Comparison of ENCODE assay signal across 8 mouse cellular contexts in genomic region chr15:102295633-102296367, GRCm38 (mm10). TPM values are rescaled to one million over a fixed set of nuclear protein-coding genes. Genes with fewer than 3 reads are reported as not detected.
A peak's percentile ranks its signal among the peaks of the same experiment; 100 is the strongest.
DNase-seq lines count a peak whose midpoint lies in the region; ATAC-seq and TF ChIP-seq lines count a peak whose summit lies in the region.

Gene Espl1 (plus strand): TSS chr15:102296266.

- H3K4me1 ChIP-seq in CH12.LX (ENCODE audit: control insufficient read depth in 1 of 2, insufficient read depth in 2 of 2), result peaks cover 0 to 24% of the 10 kb centered on the region in 2 experiments; a peak in 2 of 4 replicates
- H3K4me1 ChIP-seq in forebrain, embryonic 12.5 days, result peaks cover 12% of the 10 kb centered on the region
- peaks cover 10% of the 10 kb centered on the region for H3K4me1 ChIP-seq in liver, postnatal 0 days (ENCODE audit: insufficient read depth)
- peaks cover 8% of the 10 kb centered on the region for H3K4me1 ChIP-seq in neural tube, embryonic 14.5 days (ENCODE audit: control insufficient read depth, insufficient read depth, low read length)

- peaks cover 15% of the 10 kb centered on the region for H3K79me2 ChIP-seq in CH12.LX (replicated peaks; ENCODE audit: control insufficient read depth, extremely low read depth, insufficient read depth, poor library complexity, severe bottlenecking)

- TF ChIP-seq POLR2A in CH12.LX (IDR thresholded peaks at IDR 0.05; ENCODE audit: low read depth, low read length), result peak; percentile 97

- TF ChIP-seq RAD21 in CH12.LX (IDR thresholded peaks at IDR 0.05; ENCODE audit: low read depth, low read length), result no peak

- no peaks in the 10 kb centered on the region for H3K27me3 ChIP-seq in CH12.LX (replicated peaks)
- no peaks in the 10 kb centered on the region for H3K27me3 ChIP-seq in forebrain, embryonic 12.5 days
- no peaks in the 10 kb centered on the region for H3K27me3 ChIP-seq in liver, postnatal 0 days (ENCODE audit: insufficient read depth, low read length)
- H3K27me3 ChIP-seq in neural tube, embryonic 14.5 days (ENCODE audit: control insufficient read depth, insufficient read depth, low read length), result no peaks in the 10 kb centered on the region

- WGBS in forebrain, embryonic 12.5 days, result 7% methylated on average over 25 of the region's 25 CpGs
- 4% methylated on average over 25 of the region's 25 CpGs for WGBS in large intestine, adult 2 months
- WGBS in liver, postnatal 0 days (ENCODE audit: insufficient replicate concordance), result 6% methylated on average over 25 of the region's 25 CpGs
- 6% methylated on average over 25 of the region's 25 CpGs for WGBS in neural tube, embryonic 14.5 days

- intact Hi-C loops in heart, postnatal 10 days (cut with DNase I), result no loop called here

- peaks cover 19 to 30% of the 10 kb centered on the region in 2 experiments for H3K36me3 ChIP-seq in CH12.LX (replicated peaks in 1 of 2; ENCODE audit: control insufficient read depth in 1 of 2, insufficient read depth in 1 of 2, low read length in 1 of 2)
- peaks cover 29% of the 10 kb centered on the region for H3K36me3 ChIP-seq in forebrain, embryonic 12.5 days (replicated peaks)
- H3K36me3 ChIP-seq in liver, postnatal 0 days (replicated peaks; ENCODE audit: insufficient read depth, low read length), result peaks cover 20% of the 10 kb centered on the region
- H3K36me3 ChIP-seq in neural tube, embryonic 14.5 days (ENCODE audit: control insufficient read depth, insufficient read depth, low read length), result no peaks in the 10 kb centered on the region

- in situ Hi-C loops in CH12.LX (cut with MboI; ENCODE audit: low pct_ligation_motif_present, low pct_unique_long_range_greater_than_20kb, low sequenced_read_pairs), result no loop called here

- ATAC-seq in forebrain, embryonic 12.5 days (ENCODE audit: low FRiP score), result peak; percentile 99
- peak; percentile 99 for ATAC-seq in liver, postnatal 0 days
- peak; percentile 98 for ATAC-seq in neural tube, embryonic 14.5 days (ENCODE audit: low read depth)

- H3K9ac ChIP-seq in CH12.LX (ENCODE audit: insufficient read depth, low read depth), result peak within 1 kb of the TSS; percentile 68
- H3K9ac ChIP-seq in forebrain, embryonic 12.5 days, result peak within 1 kb of the TSS; percentile 63
- H3K9ac ChIP-seq in liver, postnatal 0 days (replicated peaks), result peak within 1 kb of the TSS; percentile 79
- H3K9ac ChIP-seq in neural tube, embryonic 14.5 days (replicated peaks; ENCODE audit: low read depth, low read length), result peak within 1 kb of the TSS; percentile 16

- no peaks in the 10 kb centered on the region for H3K9me3 ChIP-seq in CH12.LX (replicated peaks; ENCODE audit: low read length)
- no peaks in the 10 kb centered on the region for H3K9me3 ChIP-seq in forebrain, embryonic 12.5 days
- H3K9me3 ChIP-seq in liver, postnatal 0 days (ENCODE audit: low read length), result no peaks in the 10 kb centered on the region
- no peaks in the 10 kb centered on the region for H3K9me3 ChIP-seq in neural tube, embryonic 14.5 days (ENCODE audit: control insufficient read depth, low read length)

- dilution Hi-C loops in CH12.LX (cut with MboI; ENCODE audit: extremely low pct_ligation_motif_present, extremely low pct_unique_long_range_greater_than_20kb, low sequenced_read_pairs), result no loop called here

- TF ChIP-seq EP300 in CH12.LX (IDR thresholded peaks at IDR 0.05; ENCODE audit: low read length), result no peak
- no peak for TF ChIP-seq EP300 in liver, postnatal 0 days (IDR thresholded peaks at IDR 0.05; ENCODE audit: low read depth)

- DNase-seq in CH12.LX (ENCODE audit: extremely low read depth), result peak; percentile 99
- DNase-seq in c-Kit-positive CD71-positive TER-119-negative erythroid progenitor cells, embryonic 14.5 days (ENCODE audit: low read depth), result peak; percentile 95
- peak; percentile 96 to 97 for DNase-seq in heart, postnatal 10 days
- DNase-seq in large intestine, adult 2 months (ENCODE audit: low read depth, low spot score), result peak; percentile 83
- DNase-seq in liver, postnatal 0 days, result peak; percentile 97
- peak; percentile 96 for DNase-seq in testis, postnatal 10 days (ENCODE audit: low spot score)

- peak within 1 kb of the TSS; percentile 63 to 97 (median 73) for H3K4me3 ChIP-seq in CH12.LX (replicated peaks in 1 of 3; ENCODE audit: low read depth in 2 of 3, low read length in 2 of 3, poor library complexity in 1 of 3)
- H3K4me3 ChIP-seq in forebrain, embryonic 12.5 days (replicated peaks), result peak within 1 kb of the TSS; percentile 68
- peak within 1 kb of the TSS; percentile 91 for H3K4me3 ChIP-seq in liver, postnatal 0 days (ENCODE audit: low read depth, low read length)
- H3K4me3 ChIP-seq in neural tube, embryonic 14.5 days (ENCODE audit: low read depth, low read length), result peak within 1 kb of the TSS; percentile 45

- no peak within 1 kb of the TSS for H3K27ac ChIP-seq in CH12.LX (ENCODE audit: insufficient read depth, low read depth)
- H3K27ac ChIP-seq in forebrain, embryonic 12.5 days, result 0 out of 2 replicates have a peak within 1 kb of the TSS, but pooled peaks have one; percentile 31
- H3K27ac ChIP-seq in liver, postnatal 0 days (ENCODE audit: low read depth), result peak within 1 kb of the TSS; percentile 37
- peak within 1 kb of the TSS; percentile 18 for H3K27ac ChIP-seq in neural tube, embryonic 14.5 days (ENCODE audit: low read depth, low read length)

- TF ChIP-seq CTCF in CH12.LX (conservative IDR thresholded peaks at IDR 0.05 in 1 of 2, IDR thresholded peaks at IDR 0.05 in 1 of 2; ENCODE audit: low read depth in 2 of 2, low read length in 2 of 2), result no peak
- TF ChIP-seq CTCF in liver, postnatal 0 days (IDR thresholded peaks at IDR 0.05; ENCODE audit: low read depth), result no peak

- peak within 1 kb of the TSS; percentile 70 for H3K4me2 ChIP-seq in CH12.LX (ENCODE audit: insufficient read depth, low read depth, poor library complexity, severe bottlenecking)
- H3K4me2 ChIP-seq in forebrain, embryonic 12.5 days, result peak within 1 kb of the TSS; percentile 93
- peak within 1 kb of the TSS; percentile 99 for H3K4me2 ChIP-seq in liver, postnatal 0 days (ENCODE audit: low read depth, low read length)
- peak within 1 kb of the TSS; percentile 92 for H3K4me2 ChIP-seq in neural tube, embryonic 14.5 days (ENCODE audit: low read depth, low read length)

TF ChIP-seq in CH12.LX, 34 proteins besides CTCF, POLR2A, EP300 and RAD21 (continues in another document):
- TF ChIP-seq MAZ (IDR thresholded peaks at IDR 0.05; ENCODE audit: low read depth, low read length), result peak; percentile 51; the same call in 1 of the 2 replicates
- TF ChIP-seq BHLHE40 (IDR thresholded peaks at IDR 0.05; ENCODE audit: low read depth, low read length), result peak; percentile 83
- peak; percentile 97 for TF ChIP-seq USF2 (conservative IDR thresholded peaks at IDR 0.05; ENCODE audit: low read depth, low read length)
- TF ChIP-seq IRF4 (IDR thresholded peaks at IDR 0.05; ENCODE audit: low read depth, low read length), result peak; percentile 60; the same call in 1 of the 2 replicates
- TF ChIP-seq RCOR1 (conservative IDR thresholded peaks at IDR 0.05; ENCODE audit: low read depth, low read length), result no peak
- peak; percentile 84 for TF ChIP-seq NELFE (IDR thresholded peaks at IDR 0.05; ENCODE audit: low read depth, low read length)
- TF ChIP-seq E2F4 (IDR thresholded peaks at IDR 0.05; ENCODE audit: insufficient replicate concordance, low read depth, low read length), result peak; percentile 98
- TF ChIP-seq ETS1 (conservative IDR thresholded peaks at IDR 0.05; ENCODE audit: low read depth, low read length), result no peak
- TF ChIP-seq PAX5 (IDR thresholded peaks at IDR 0.05; ENCODE audit: low read length), result no peak
- no peak for TF ChIP-seq JUND (conservative IDR thresholded peaks at IDR 0.05; ENCODE audit: low read depth, low read length)
- no peak for TF ChIP-seq SMC3 (IDR thresholded peaks at IDR 0.05; ENCODE audit: low read depth, low read length)
- TF ChIP-seq NRF1 (IDR thresholded peaks at IDR 0.05; ENCODE audit: low read depth, low read length), result peak; percentile 29; the same call in 1 of the 2 replicates
- TF ChIP-seq ZMIZ1 (IDR thresholded peaks at IDR 0.05; ENCODE audit: low read depth, low read length), result peak; percentile 93
- TF ChIP-seq MEF2A (IDR thresholded peaks at IDR 0.05; ENCODE audit: borderline replicate concordance, low read depth, low read length), result no peak
- TF ChIP-seq MAX (IDR thresholded peaks at IDR 0.05; ENCODE audit: low read length), result peak; percentile 99
- TF ChIP-seq ELF1 (IDR thresholded peaks at IDR 0.05; ENCODE audit: low read depth, low read length), result peak; percentile 86
- TF ChIP-seq ZC3H11A (IDR thresholded peaks at IDR 0.05; ENCODE audit: low read depth, low read length), result no peak
- peak; percentile 91 for TF ChIP-seq TBP (conservative IDR thresholded peaks at IDR 0.05; ENCODE audit: low read depth, low read length)
- peak; percentile 67; the same call in 1 of the 2 replicates for TF ChIP-seq TCF12 (IDR thresholded peaks at IDR 0.05; ENCODE audit: low read depth, low read length)
- TF ChIP-seq USF1 (IDR thresholded peaks at IDR 0.05; ENCODE audit: low read depth, low read length), result peak; percentile 97
- TF ChIP-seq JUN (IDR thresholded peaks at IDR 0.05; ENCODE audit: insufficient read depth, low read depth, low read length), result no peak
- no peak for TF ChIP-seq ZKSCAN1 (IDR thresholded peaks at IDR 0.05; ENCODE audit: borderline replicate concordance, low read depth, low read length)
- TF ChIP-seq SIN3A (IDR thresholded peaks at IDR 0.05; ENCODE audit: low read length), result peak; percentile 98
- TF ChIP-seq POLR2AphosphoS2 (IDR thresholded peaks at IDR 0.05; ENCODE audit: low read depth, low read length), result peak; percentile 66; the same call in 1 of the 2 replicates
- TF ChIP-seq MYC (IDR thresholded peaks at IDR 0.05; ENCODE audit: low read depth, low read length), result peak; percentile 96
- no peak for TF ChIP-seq UBTF (IDR thresholded peaks at IDR 0.05; ENCODE audit: low read depth, low read length)
- peak; percentile 98; the same call in 1 of the 2 replicates for TF ChIP-seq KAT2A (IDR thresholded peaks at IDR 0.05; ENCODE audit: insufficient replicate concordance, low read length)
- no peak for TF ChIP-seq CHD1 (IDR thresholded peaks at IDR 0.05; ENCODE audit: low read depth, low read length)
- TF ChIP-seq MAFK (IDR thresholded peaks at IDR 0.05; ENCODE audit: insufficient replicate concordance, low read length), result no peak

RNA-seq across cellular contexts. Expression of gene Espl1, which starts in this region (rescaled TPM):
- 51.0 and 64.6 TPM in 2 replicates for total RNA-seq in CH12.LX (2012; rRNA removed)
- total RNA-seq in CH12.LX (2014; rRNA removed), result 41.0 and 41.3 TPM in 2 replicates
- 80.7 and 110 TPM in 2 replicates for polyA plus RNA-seq in CH12.LX (2012; ENCODE audit: insufficient read length, low read depth)
- polyA plus RNA-seq in forebrain, embryonic 12.5 days (2016; fragmentation: Nextera tagmentation; extraction: Ambion mirVana), result 36.9 and 42.3 TPM in 2 replicates
- 10 to 100 TPM in 1 of 2 experiments, 1 to 10 TPM in 1; 7.5 to 10.7 TPM for total RNA-seq in heart, postnatal 10 days (2021)
- 14.8 and 16.1 TPM in 2 replicates for polyA plus RNA-seq in large intestine, adult 2 months (2012; rRNA removed)
- polyA plus RNA-seq in liver, postnatal 0 days (2015; fragmentation: Nextera tagmentation; extraction: Ambion mirVana), result 7.3 and 7.8 TPM in 2 replicates
- polyA plus RNA-seq in neural tube, embryonic 14.5 days (2014; fragmentation: Nextera tagmentation; extraction: Ambion mirVana), result 3.4 and 4.4 TPM in 2 replicates

Comparison
In these comparisons a context has a peak if more than half of its experiments do, and no peak if none do; other contexts are left out.
1. H3K9ac ChIP-seq: peak in every context shown above with its lines; median percentile 79 in liver, postnatal 0 days; 68 in CH12.LX; 63 in forebrain, embryonic 12.5 days; 16 in neural tube, embryonic 14.5 days.